Mouse (Mus musculus) liver, postnatal 0 days (tissue): Measurements from ENCODE around the gene Gm42742. TPM values are rescaled to one million over a fixed set of nuclear protein-coding genes. Genes with fewer than 3 reads are reported as not detected.

Experiments used
- ATAC-seq: fragments of 200-750 bp; cut with Nextera tagmentation; 2 replicates; pipeline ENCODE4 v1.8.0; 2017; ENCODE audit warnings: mild to moderate bottlenecking, moderate library complexity
- DNase-seq: peaks from one replicate; pipeline ENCODE4 v3.0.0-alpha.2; 2016
- H3K27ac ChIP-seq: fragments of 300-500 bp; sonication (generic); 2 replicates; pipeline ENCODE4 v1.5.1; 2014; ENCODE audit warnings: antibody characterized with exemption, moderate library complexity, mild to moderate bottlenecking, low read depth
- H3K27me3 ChIP-seq: fragments of 300-500 bp; sonication (generic); 2 replicates; pipeline ENCODE4 v1.6.1; 2014; ENCODE audit warnings: low read length, control low read depth, mixed read lengths; ENCODE audit not compliant: insufficient read depth
- H3K36me3 ChIP-seq: fragments of 300-500 bp; sonication (generic); replicated peaks from 2 replicates; pipeline ENCODE4 v1.6.1; 2014; ENCODE audit warnings: mild to moderate bottlenecking, control low read depth, low read length, moderate library complexity, mixed read lengths; ENCODE audit not compliant: insufficient read depth
- H3K4me1 ChIP-seq: fragments of 300-500 bp; sonication (generic); 2 replicates; pipeline ENCODE4 v1.6.1; 2014; ENCODE audit warnings: antibody characterized with exemption, mild to moderate bottlenecking, control low read depth; ENCODE audit not compliant: insufficient read depth
- H3K4me2 ChIP-seq: fragments of 300-500 bp; sonication (generic); 2 replicates; pipeline ENCODE4 v1.6.1; 2014; ENCODE audit warnings: low read depth, mild to moderate bottlenecking, low read length, moderate library complexity, mixed read lengths
- H3K4me3 ChIP-seq: fragments of 300-500 bp; sonication (generic); 2 replicates; pipeline ENCODE4 v1.5.1; 2014; ENCODE audit warnings: low read depth, low read length
- H3K9ac ChIP-seq: fragments of 300-500 bp; sonication (generic); replicated peaks from 2 replicates; pipeline ENCODE4 v1.6.1; 2014; ENCODE audit warnings: mild to moderate bottlenecking, moderate library complexity
- H3K9me3 ChIP-seq: fragments of 300-500 bp; sonication (generic); 2 replicates; pipeline ENCODE4 v1.6.1; 2016; ENCODE audit warnings: mild to moderate bottlenecking, control low read depth, low read length, mixed read lengths
- CTCF ChIP-seq: sonication (generic); IDR thresholded peaks from 2 replicates; pipeline ENCODE4 v1.5.1; 2016; ENCODE audit warnings: antibody characterized with exemption, low read depth
- EP300 ChIP-seq: IDR thresholded peaks from 2 replicates; pipeline ENCODE4 v1.6.1; 2016; ENCODE audit warnings: antibody characterized with exemption, low read depth, mild to moderate bottlenecking
- WGBS: fragments of 180-500 bp; shearing (Covaris S2); extraction: QIAGEN DNeasy Blood & Tissue Kit; methylation state at CpG from one replicate; pipeline ENCODE4 v1.1.7; 2014; ENCODE audit not compliant: insufficient replicate concordance; 5-methylcytosine and 5-hydroxymethylcytosine counted together
- polyA plus RNA-seq: library from polyadenylated mRNA; unstranded; fragments of >200 nt; fragmentation: Nextera tagmentation; extraction: Ambion mirVana; gene quantifications from 2 replicates; pipeline ENCODE4 v1.2.1, GENCODE M21; 2015

The Gm42742 gene
- polyA plus RNA-seq, 1 experiment from 2014 or later = 7.8 TPM

DNA sequence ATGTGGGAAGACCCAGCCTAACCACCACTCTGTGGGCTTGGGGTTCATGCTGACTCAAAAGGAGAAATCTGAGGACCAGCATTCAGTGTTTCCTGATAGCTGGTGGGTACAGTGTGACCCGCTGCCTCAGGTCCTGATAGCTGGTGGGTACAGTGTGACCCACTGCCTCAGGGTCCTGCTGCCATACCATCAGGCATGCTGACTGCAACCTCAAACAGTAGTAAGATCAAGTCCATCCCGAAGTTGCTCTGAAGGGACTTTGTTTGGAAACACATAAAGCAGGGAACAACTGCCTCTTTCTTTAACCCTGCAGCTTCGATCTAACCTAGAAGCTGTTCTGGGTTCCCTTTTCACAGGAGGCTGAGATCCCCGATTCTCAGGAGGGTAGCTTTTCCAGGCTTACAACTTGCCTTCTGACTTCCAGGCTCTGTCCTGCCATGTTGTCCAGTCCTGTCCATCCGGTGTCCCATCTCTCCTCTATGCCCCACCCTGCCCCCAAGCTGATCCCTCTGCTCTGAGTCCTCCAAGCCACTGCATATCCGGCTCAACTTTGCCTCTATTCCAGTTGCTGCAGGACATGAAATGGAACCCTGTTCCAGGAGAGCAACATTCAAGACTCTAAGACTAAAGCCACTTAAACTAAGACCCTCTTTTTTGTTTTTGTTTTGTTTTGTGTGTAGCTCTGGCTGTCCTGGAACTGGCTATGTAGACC is 13.4 kb downstream of the Gm42742 start:
- Histone ChIP-seq H3K4me2 (no peak overlapping the region), H3K27ac (peak overlapping the region; percentile 94), H3K36me3 (no peaks in the 10 kb centered on the region; the same call in 1 of the 2 replicates), H3K9me3 (no peaks in the 10 kb centered on the region), H3K9ac (no peak overlapping the region), H3K4me3 (no peak overlapping the region), H3K4me1 (peaks cover 28% of the 10 kb centered on the region), H3K27me3 (no peaks in the 10 kb centered on the region)
- no peak for TF ChIP-seq CTCF
- TF ChIP-seq EP300 = no peak
- DNase-seq (no peak), ATAC-seq (no peak)
- WGBS = 81% methylated on average over 6 of the region's 6 CpGs

DNA sequence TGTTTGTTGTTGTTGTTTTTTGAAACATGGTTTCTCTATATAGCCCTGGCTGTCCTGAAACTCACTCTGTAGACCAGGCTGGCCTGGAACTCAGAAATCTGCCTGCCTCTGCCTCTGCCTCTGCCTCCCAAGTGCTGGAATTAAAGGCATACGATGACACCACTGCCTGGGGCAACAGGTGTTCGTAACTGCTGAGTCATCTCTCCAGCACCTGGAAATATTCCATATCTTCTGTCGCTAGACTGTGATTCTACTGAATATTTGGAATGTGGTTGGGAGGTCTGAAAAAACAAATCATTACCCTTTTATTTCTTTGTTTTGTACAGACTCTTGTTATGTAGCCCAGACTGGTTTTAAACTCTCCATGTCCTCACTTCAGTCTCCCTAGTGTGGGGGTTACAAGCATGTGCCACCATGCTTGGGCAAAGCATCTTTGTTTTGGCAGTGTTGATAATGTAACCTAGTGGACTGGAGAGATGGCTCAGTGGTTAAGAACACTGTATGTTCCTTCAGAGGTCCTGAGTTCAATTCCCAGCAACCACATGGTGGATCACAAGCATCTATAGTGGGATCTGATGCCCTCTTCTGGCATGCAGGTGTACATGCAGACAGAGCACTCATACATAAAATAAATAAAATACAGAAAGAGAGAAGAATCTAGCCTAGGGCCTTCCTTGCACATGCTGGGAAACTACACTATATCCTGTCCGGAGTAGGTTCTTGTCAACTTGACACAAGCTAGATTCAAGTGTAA is 16.6 kb downstream of the Gm42742 start:
- DNase-seq (no peak), ATAC-seq (no peak)
- TF ChIP-seq EP300 (no peak), CTCF (peak; percentile 54)
- Histone ChIP-seq H3K9ac (no peak overlapping the region), H3K27me3 (no peaks in the 10 kb centered on the region), H3K36me3 (no peaks in the 10 kb centered on the region; the same call in 1 of the 2 replicates), H3K4me1 (peaks cover 21% of the 10 kb centered on the region), H3K9me3 (no peaks in the 10 kb centered on the region), H3K4me2 (no peak overlapping the region), H3K4me3 (no peak overlapping the region), H3K27ac (no peak overlapping the region)
- 87% methylated on average over 4 of the region's 4 CpGs for WGBS

DNA sequence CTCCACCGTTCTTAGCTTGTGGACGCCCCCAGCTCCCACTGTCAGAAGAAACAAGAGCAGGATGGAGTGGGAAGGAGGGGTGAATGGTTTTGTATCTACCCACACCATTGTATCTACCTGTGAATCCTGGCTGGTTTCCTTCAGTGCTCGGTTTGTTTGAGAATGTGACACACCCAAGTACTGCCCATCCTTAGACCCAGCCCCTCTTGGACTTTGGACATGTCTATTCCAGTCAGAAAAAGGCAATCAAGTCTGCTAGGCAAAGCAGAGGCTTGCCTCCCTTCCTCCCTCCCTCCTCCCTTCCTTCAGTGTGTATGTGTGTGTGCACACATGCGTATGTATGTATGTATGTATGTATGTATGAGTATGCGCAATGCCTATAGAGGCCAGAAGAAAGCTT is 17.3 kb downstream of the Gm42742 start:
- H3K9me3 ChIP-seq = no peaks in the 10 kb centered on the region
- no peaks in the 10 kb centered on the region for H3K27me3 ChIP-seq
- H3K9ac ChIP-seq = no peak overlapping the region
- peaks cover 2% of the 10 kb centered on the region; the same call in 1 of the 2 replicates for H3K36me3 ChIP-seq
- TF ChIP-seq CTCF (no peak), EP300 (no peak)
- no peak overlapping the region for H3K27ac ChIP-seq
- WGBS = 82% methylated on average over 5 of the region's 5 CpGs
- no peak overlapping the region for H3K4me3 ChIP-seq
- ATAC-seq = no peak
- no peak overlapping the region for H3K4me2 ChIP-seq
- H3K4me1 ChIP-seq = peaks cover 15% of the 10 kb centered on the region
- DNase-seq = no peak

DNA sequence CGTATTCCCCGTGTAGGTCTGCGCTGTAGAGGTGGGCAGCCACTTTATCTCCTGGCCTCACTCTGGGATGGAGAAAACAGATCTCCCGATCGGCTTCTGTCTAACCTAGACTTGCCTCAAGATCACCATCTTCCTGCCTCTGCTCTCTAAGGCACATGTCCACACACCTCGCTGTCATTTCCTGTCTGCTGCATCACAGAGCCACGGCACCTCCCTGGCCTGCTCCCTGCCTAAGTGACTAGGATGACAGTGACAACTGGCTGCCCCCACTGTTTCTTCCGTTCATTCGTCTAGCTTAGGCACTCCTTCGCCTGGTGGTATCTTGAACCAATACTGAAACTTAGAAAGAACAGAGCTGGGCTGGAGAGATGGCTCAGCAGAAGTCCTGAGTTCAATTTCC is 21.3 kb downstream of the Gm42742 start:
- no peak overlapping the region for H3K9ac ChIP-seq
- H3K36me3 ChIP-seq = peaks cover 18% of the 10 kb centered on the region
- ATAC-seq = no peak
- no peaks in the 10 kb centered on the region for H3K4me1 ChIP-seq
- no peak for DNase-seq
- no peaks in the 10 kb centered on the region for H3K27me3 ChIP-seq
- no peak overlapping the region for H3K4me3 ChIP-seq
- no peak overlapping the region for H3K27ac ChIP-seq
- no peak overlapping the region for H3K4me2 ChIP-seq
- WGBS = 58% methylated on average over 10 of the region's 10 CpGs
- H3K9me3 ChIP-seq = 0 out of 2 replicates have a peak, but pooled peaks cover 3% of the 10 kb centered on the region
- TF ChIP-seq EP300 (no peak), CTCF (no peak)

DNA sequence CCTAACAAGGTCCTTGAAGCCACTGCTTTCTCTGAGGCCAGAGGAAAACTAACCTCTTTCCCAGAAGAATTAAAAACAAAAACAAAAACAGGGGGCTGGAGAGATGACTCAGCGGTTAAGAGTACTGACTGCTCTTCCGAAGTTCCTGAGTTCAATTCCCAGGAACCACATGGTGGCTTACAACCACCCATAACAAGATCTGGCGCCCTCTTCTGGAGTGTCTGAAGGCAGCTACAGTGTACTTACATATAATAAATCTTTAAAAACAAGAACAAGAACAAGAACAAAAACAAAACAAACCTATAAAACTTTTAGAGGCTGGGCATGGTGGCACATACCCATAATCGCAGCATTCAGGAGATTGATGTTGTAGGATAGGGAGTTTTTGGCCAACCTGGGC is 24.4 kb downstream of the Gm42742 start:
- Histone ChIP-seq H3K36me3 (peaks cover 26% of the 10 kb centered on the region), H3K9ac (no peak overlapping the region), H3K27ac (no peak overlapping the region), H3K9me3 (0 out of 2 replicates have a peak, but pooled peaks cover 3% of the 10 kb centered on the region), H3K4me3 (no peak overlapping the region), H3K4me2 (no peak overlapping the region), H3K27me3 (no peaks in the 10 kb centered on the region), H3K4me1 (no peaks in the 10 kb centered on the region)
- TF ChIP-seq EP300 = no peak
- TF ChIP-seq CTCF = peak; percentile 43
- 75% methylated on average over 4 of the region's 4 CpGs for WGBS
- DNase-seq = no peak
- ATAC-seq = no peak

DNA sequence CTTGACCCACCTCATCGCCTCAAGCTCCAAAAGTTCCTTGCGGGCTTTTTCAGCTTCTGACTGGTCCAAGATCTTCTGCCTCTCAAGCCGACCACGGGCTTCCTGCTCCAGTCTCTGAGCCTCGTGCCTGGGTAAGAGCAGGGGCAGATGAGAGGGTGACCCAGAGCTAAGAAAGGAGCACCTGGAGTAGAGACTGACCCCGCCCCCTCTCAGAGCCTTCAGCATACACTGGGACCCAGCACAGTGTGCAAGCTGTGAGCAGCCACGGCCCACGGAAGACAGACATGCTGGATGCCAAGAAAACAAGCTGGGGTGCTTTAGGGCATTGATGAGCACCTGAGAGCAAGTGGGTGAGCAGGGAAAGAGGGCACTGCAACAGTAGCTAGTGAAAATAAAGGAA is 32.1 kb downstream of the Gm42742 start:
- Histone ChIP-seq H3K27me3 (no peaks in the 10 kb centered on the region), H3K9ac (no peak overlapping the region), H3K4me3 (no peak overlapping the region), H3K27ac (no peak overlapping the region), H3K36me3 (peaks cover 24% of the 10 kb centered on the region), H3K9me3 (no peaks in the 10 kb centered on the region), H3K4me2 (no peak overlapping the region), H3K4me1 (no peaks in the 10 kb centered on the region)
- no peak for TF ChIP-seq EP300
- no peak for TF ChIP-seq CTCF
- 69% methylated on average over 8 of the region's 8 CpGs for WGBS
- no peak for DNase-seq
- ATAC-seq = no peak
